Mouse (Mus musculus) bone marrow, adult 2 months (tissue): ENCODE measurements around the gene Eipr1.

Experiments
- CTCF ChIP-seq: fragments of 200-500 bp; IDR thresholded peaks from 2 replicates; pipeline ENCODE4 v1.5.1; 2011; ENCODE audit warnings: low read length, control low read depth; ENCODE audit not compliant: control insufficient read depth, insufficient read depth
- POLR2A ChIP-seq: fragments of 200-500 bp; IDR thresholded peaks from 2 replicates; pipeline ENCODE4 v1.6.1; 2011; ENCODE audit warnings: low read depth, mild to moderate bottlenecking, control low read depth, low read length, borderline replicate concordance; ENCODE audit not compliant: control insufficient read depth

DNA sequence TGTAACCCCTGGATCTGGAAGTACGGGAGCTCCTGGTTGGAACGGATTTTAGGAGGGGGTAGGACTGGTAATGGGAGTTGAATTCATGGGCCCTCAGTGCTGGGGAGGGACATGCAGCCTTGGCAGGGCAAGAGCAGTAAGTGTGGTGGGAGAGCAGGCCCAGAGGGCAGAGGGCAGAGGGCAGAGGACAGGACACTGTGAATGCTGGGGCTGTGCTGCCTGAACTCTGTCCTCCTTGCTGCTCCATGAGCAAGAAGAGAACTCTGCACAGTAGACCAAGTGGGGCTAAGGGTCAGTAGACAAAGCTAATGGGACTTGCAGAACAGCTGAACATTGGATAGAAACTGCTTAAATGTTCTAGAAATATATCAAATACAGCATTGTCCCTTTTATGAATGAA lies 33.5 kb upstream of the Eipr1 start:
- TF ChIP-seq POLR2A, result no peak
- no peak for TF ChIP-seq CTCF
